Mouse (Mus musculus) CH12.LX (cell line): ENCODE measurements at regions not wholly inside any gene's neighbourhood (a gene's known extent, or its start where the extent isn't known, plus 50 kb on each side); places are given as distances from the start of the nearest gene placed in this dataset.

Source experiments
- DNase-seq: peaks from one replicate; pipeline ENCODE4 v3.0.0-alpha.2; 2013; ENCODE audit errors: extremely low read depth
- H3K27ac ChIP-seq: 2 replicates; pipeline ENCODE4 v1.5.1; 2012; ENCODE audit warnings: low read depth, mild to moderate bottlenecking, control low read depth, moderate library complexity; ENCODE audit not compliant: insufficient read depth
- H3K27me3 ChIP-seq: replicated peaks from 2 replicates; pipeline ENCODE3; 2012; ENCODE audit warnings: inconsistent platforms
- H3K36me3 ChIP-seq, 2 experiments: replicated peaks in 1 of 2; 2 replicates each; pipeline versions ENCODE3 to v1.6.1; 2012; ENCODE audit warnings: inconsistent platforms in 1 of 2, low read length in 1 of 2, mild to moderate bottlenecking in 1 of 2, mixed read lengths in 1 of 2, moderate library complexity in 1 of 2; ENCODE audit not compliant: control insufficient read depth in 1 of 2, insufficient read depth in 1 of 2
- H3K4me1 ChIP-seq, 2 experiments: 2 replicates each; pipeline ENCODE4 v1.6.1; 2012; ENCODE audit warnings: inconsistent platforms in 1 of 2, moderate library complexity in 1 of 2; ENCODE audit not compliant: insufficient read depth in 2 of 2, control insufficient read depth in 1 of 2
- H3K4me2 ChIP-seq: 2 replicates; pipeline ENCODE4 v1.6.1; 2012; ENCODE audit warnings: low read depth, mild to moderate bottlenecking, control low read depth; ENCODE audit not compliant: poor library complexity, insufficient read depth, severe bottlenecking
- H3K4me3 ChIP-seq, 3 experiments: fragments of 150-350 bp in 1 of 3; sonication (generic) in 1 of 3; replicated peaks in 1 of 3; 2 replicates each; pipeline versions ENCODE3 to v1.5.1; 2011 to 2012; ENCODE audit warnings: low read depth in 2 of 3, low read length in 2 of 3, mild to moderate bottlenecking in 2 of 3, moderate library complexity in 2 of 3, control low read depth in 1 of 3, improper control_type of control experiment in 1 of 3, inconsistent platforms in 1 of 3, mixed read lengths in 1 of 3; ENCODE audit not compliant: poor library complexity in 1 of 3
- H3K79me2 ChIP-seq: replicated peaks from 2 replicates; pipeline ENCODE4 v1.6.1; 2012; ENCODE audit warnings: mild to moderate bottlenecking, moderate library complexity; ENCODE audit not compliant: control insufficient read depth, poor library complexity, insufficient read depth, severe bottlenecking; ENCODE audit errors: extremely low read depth
- H3K9ac ChIP-seq: 2 replicates; pipeline ENCODE4 v1.6.1; 2012; ENCODE audit warnings: low read depth, mild to moderate bottlenecking, control low read depth, moderate library complexity; ENCODE audit not compliant: insufficient read depth
- H3K9me3 ChIP-seq: replicated peaks from 2 replicates; pipeline ENCODE3; 2012; ENCODE audit warnings: low read length, inconsistent platforms, mixed read lengths
- BHLHE40 ChIP-seq: IDR thresholded peaks from 2 replicates; pipeline ENCODE4 v1.6.1; 2011; ENCODE audit warnings: mild to moderate bottlenecking, low read depth, low read length, improper control_type of control experiment
- CHD1 ChIP-seq: IDR thresholded peaks from 2 replicates; pipeline ENCODE4 v1.6.1; 2012; ENCODE audit warnings: low read depth, low read length, improper control_type of control experiment, inconsistent platforms
- CTCF ChIP-seq, 2 experiments: IDR thresholded peaks in 1 of 2; conservative IDR thresholded peaks in 1 of 2; 2 replicates each; pipeline ENCODE4 v1.5.1; 2011 to 2012; ENCODE audit warnings: low read depth in 2 of 2, low read length in 2 of 2, improper control_type of control experiment in 1 of 2, inconsistent platforms in 1 of 2, mild to moderate bottlenecking in 1 of 2, moderate library complexity in 1 of 2
- ETS1 ChIP-seq: conservative IDR thresholded peaks from 2 replicates; pipeline ENCODE4 v1.6.1; 2012; ENCODE audit warnings: low read depth, mild to moderate bottlenecking, inconsistent platforms, low read length, improper control_type of control experiment, moderate library complexity
- IRF4 ChIP-seq: IDR thresholded peaks from 2 replicates; pipeline ENCODE4 v1.6.1; 2014; ENCODE audit warnings: low read depth, mild to moderate bottlenecking, inconsistent platforms, low read length, improper control_type of control experiment
- JUN ChIP-seq: IDR thresholded peaks from 2 replicates; pipeline ENCODE4 v1.6.1; 2011; ENCODE audit warnings: low read depth, mild to moderate bottlenecking, low read length, improper control_type of control experiment, moderate library complexity; ENCODE audit not compliant: insufficient read depth
- JUND ChIP-seq: conservative IDR thresholded peaks from 2 replicates; pipeline ENCODE4 v1.6.1; 2011; ENCODE audit warnings: low read depth, low read length, improper control_type of control experiment
- MAFK ChIP-seq: IDR thresholded peaks from 2 replicates; pipeline ENCODE4 v1.6.1; 2011; ENCODE audit warnings: low read length, improper control_type of control experiment; ENCODE audit not compliant: insufficient replicate concordance
- MAX ChIP-seq: IDR thresholded peaks from 2 replicates; pipeline ENCODE4 v1.6.1; 2011; ENCODE audit warnings: low read length, improper control_type of control experiment
- MAZ ChIP-seq: IDR thresholded peaks from 2 replicates; pipeline ENCODE4 v1.6.1; 2012; ENCODE audit warnings: low read depth, mild to moderate bottlenecking, inconsistent platforms, low read length, improper control_type of control experiment, moderate library complexity
- MEF2A ChIP-seq: IDR thresholded peaks from 2 replicates; pipeline ENCODE4 v1.6.1; 2014; ENCODE audit warnings: low read depth, mild to moderate bottlenecking, inconsistent platforms, low read length, improper control_type of control experiment, borderline replicate concordance
- MXI1 ChIP-seq: IDR thresholded peaks from 2 replicates; pipeline ENCODE4 v1.6.1; 2011; ENCODE audit warnings: mild to moderate bottlenecking, low read depth, low read length, improper control_type of control experiment
- NELFE ChIP-seq: IDR thresholded peaks from 2 replicates; pipeline ENCODE4 v1.6.1; 2011; ENCODE audit warnings: low read depth, low read length, improper control_type of control experiment
- NRF1 ChIP-seq: IDR thresholded peaks from 2 replicates; pipeline ENCODE4 v1.6.1; 2014; ENCODE audit warnings: low read depth, mild to moderate bottlenecking, inconsistent platforms, low read length, improper control_type of control experiment, moderate library complexity
- POLR2AphosphoS2 ChIP-seq: IDR thresholded peaks from 2 replicates; pipeline ENCODE4 v1.6.1; 2011; ENCODE audit warnings: low read depth, low read length, improper control_type of control experiment
- RAD21 ChIP-seq: IDR thresholded peaks from 2 replicates; pipeline ENCODE4 v1.6.1; 2011; ENCODE audit warnings: low read depth, mild to moderate bottlenecking, low read length, improper control_type of control experiment, moderate library complexity
- RCOR1 ChIP-seq: conservative IDR thresholded peaks from 2 replicates; pipeline ENCODE4 v1.6.1; 2012; ENCODE audit warnings: low read depth, mild to moderate bottlenecking, inconsistent platforms, low read length, improper control_type of control experiment
- SIN3A ChIP-seq: IDR thresholded peaks from 2 replicates; pipeline ENCODE4 v1.6.1; 2012; ENCODE audit warnings: low read length, improper control_type of control experiment, inconsistent platforms
- TCF12 ChIP-seq: IDR thresholded peaks from 2 replicates; pipeline ENCODE4 v1.6.1; 2014; ENCODE audit warnings: low read depth, mild to moderate bottlenecking, inconsistent platforms, low read length, improper control_type of control experiment
- USF1 ChIP-seq: IDR thresholded peaks from 2 replicates; pipeline ENCODE4 v1.6.1; 2014; ENCODE audit warnings: low read depth, mild to moderate bottlenecking, inconsistent platforms, low read length, improper control_type of control experiment
- ZC3H11A ChIP-seq: IDR thresholded peaks from 2 replicates; pipeline ENCODE4 v1.6.1; 2012; ENCODE audit warnings: low read depth, mild to moderate bottlenecking, inconsistent platforms, low read length, improper control_type of control experiment
- ZMIZ1 ChIP-seq: IDR thresholded peaks from 2 replicates; pipeline ENCODE4 v1.6.1; 2012; ENCODE audit warnings: low read depth, mild to moderate bottlenecking, inconsistent platforms, low read length, improper control_type of control experiment
- ZNF384 ChIP-seq: IDR thresholded peaks from 2 replicates; pipeline ENCODE4 v1.6.1; 2012; ENCODE audit warnings: low read depth, low read length, improper control_type of control experiment, inconsistent platforms
- dilution Hi-C: fragments of 300-500 bp; cut with MboI; formaldehyde crosslinking; loops from 2 replicates; pipeline ENCODE4 v1.14.3; 2020; ENCODE audit warnings: low sequenced_read_pairs; ENCODE audit not compliant: extremely low pct_unique_long_range_greater_than_20kb, extremely low pct_ligation_motif_present
- in situ Hi-C: fragments of 300-500 bp; cut with MboI; formaldehyde crosslinking; loops from 3 replicates; pipeline ENCODE4 v1.14.3; 2019; ENCODE audit warnings: low sequenced_read_pairs, low pct_ligation_motif_present, low pct_unique_long_range_greater_than_20kb, mixed read lengths

- Histone ChIP-seq H3K27ac (no peak overlapping the region), H3K79me2 (no peaks in the 10 kb centered on the region), H3K36me3 (no peaks in the 10 kb centered on the region), H3K4me1 (no peaks in the 10 kb centered on the region), H3K9ac (no peak overlapping the region)
- in situ Hi-C loops, result no loop called here
- DNase-seq, result no peak
- TF ChIP-seq CTCF (conservative IDR thresholded peaks at IDR 0.05 in 1 of 2, IDR thresholded peaks at IDR 0.05 in 1 of 2; ENCODE audit: low read depth in 2 of 2, low read length in 2 of 2) (no peak), MEF2A (no peak), ZC3H11A (no peak), IRF4 (no peak), NELFE (no peak), BHLHE40 (no peak), MAZ (no peak), ZMIZ1 (no peak), RAD21 (no peak), MXI1 (no peak)
- TF ChIP-seq, all 38 proteins: peak for 0
- Histone ChIP-seq H3K27me3 (no peaks in the 10 kb centered on the region), H3K9me3 (no peaks in the 10 kb centered on the region), H3K4me3 (no peak overlapping the region), H3K4me2 (no peak overlapping the region)
- dilution Hi-C loops, result no loop called here
Observed at GRCm38 (mm10) chr14:99796293-99796692, 488.2 kb downstream of the Klf12 start.

- H3K9ac ChIP-seq, result no peak overlapping the region
- no peaks in the 10 kb centered on the region for H3K36me3 ChIP-seq
- H3K27ac ChIP-seq, result no peak overlapping the region
- DNase-seq, result no peak
- H3K9me3 ChIP-seq, result no peaks in the 10 kb centered on the region
- no peaks in the 10 kb centered on the region for H3K79me2 ChIP-seq
- no peaks in the 10 kb centered on the region for H3K4me1 ChIP-seq
- no peaks in the 10 kb centered on the region for H3K27me3 ChIP-seq
- H3K4me2 ChIP-seq, result no peak overlapping the region
- no peak overlapping the region for H3K4me3 ChIP-seq
- dilution Hi-C loops, result no loop called here
- TF ChIP-seq IRF4 (no peak), TCF12 (no peak), MXI1 (no peak), RCOR1 (no peak), ZNF384 (no peak), POLR2AphosphoS2 (no peak), MAZ (no peak), USF1 (no peak), CHD1 (no peak), ETS1 (no peak), RAD21 (no peak), ZC3H11A (no peak), MAX (no peak), JUND (no peak), MEF2A (no peak), JUN (no peak), ZMIZ1 (no peak), MAFK (no peak), NRF1 (no peak), SIN3A (no peak)
- in situ Hi-C loops, result no loop called here
Observed at GRCm38 (mm10) chr14:99806052-99806451, 478.4 kb downstream of the Klf12 start.
